Mouse (Mus musculus): ENCODE results near the gene Reg1.
"Not testable (repeated sequence)": the region's sequence is repeated elsewhere in the genome, so short reads cannot be mapped to it uniquely, and the experiment has no call there.

Reg1 gene

DNA sequence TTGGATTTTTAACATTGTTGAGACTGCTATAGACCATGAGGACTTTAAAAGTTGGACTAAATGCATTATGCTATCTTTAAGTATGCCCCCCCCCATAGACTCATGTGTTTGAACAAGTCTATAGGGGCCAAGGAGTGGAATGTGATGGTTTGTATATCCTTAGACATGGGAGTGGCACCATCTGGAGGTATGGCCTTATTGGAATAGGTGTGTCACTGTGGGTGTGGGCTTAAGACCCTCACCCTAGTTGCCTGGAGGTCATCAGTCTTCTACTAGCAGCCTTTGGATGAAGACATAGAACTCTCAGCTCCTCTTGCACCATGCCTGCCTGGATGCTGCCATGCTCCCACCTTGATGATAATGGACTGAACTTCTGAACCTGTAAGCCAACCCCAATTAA is at the start of gene Reg1:
Gene Reg1, plus strand, starts transcription at position 301 of the 400 bp plus-strand sequence.
- DNase-seq, result not testable (repeated sequence)

DNA sequence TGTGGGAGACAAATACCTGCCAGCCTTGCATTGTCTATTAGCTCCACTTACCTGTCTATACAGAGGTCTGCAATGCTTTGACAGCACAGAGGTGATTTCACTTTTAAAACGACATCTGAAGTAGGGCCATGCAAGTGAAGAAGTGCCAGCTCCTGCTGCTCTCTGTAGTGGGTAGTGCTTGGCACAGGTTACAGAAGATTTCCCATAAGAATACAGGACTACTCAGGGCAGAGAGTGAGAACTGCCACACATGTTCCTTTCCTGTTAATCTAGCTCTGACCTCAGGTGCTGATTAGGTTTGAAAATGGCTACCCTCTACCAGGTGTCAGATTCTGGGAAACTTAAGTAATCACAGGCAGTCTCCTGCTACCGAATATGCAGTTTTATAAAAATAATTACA is 43.7 kb upstream of the Reg1 start, which contains the start of gene Reg3d:
Gene Reg3d, minus strand, starts transcription at position 101 of the 400 bp plus-strand sequence.
- DNase-seq, result no peak

DNA sequence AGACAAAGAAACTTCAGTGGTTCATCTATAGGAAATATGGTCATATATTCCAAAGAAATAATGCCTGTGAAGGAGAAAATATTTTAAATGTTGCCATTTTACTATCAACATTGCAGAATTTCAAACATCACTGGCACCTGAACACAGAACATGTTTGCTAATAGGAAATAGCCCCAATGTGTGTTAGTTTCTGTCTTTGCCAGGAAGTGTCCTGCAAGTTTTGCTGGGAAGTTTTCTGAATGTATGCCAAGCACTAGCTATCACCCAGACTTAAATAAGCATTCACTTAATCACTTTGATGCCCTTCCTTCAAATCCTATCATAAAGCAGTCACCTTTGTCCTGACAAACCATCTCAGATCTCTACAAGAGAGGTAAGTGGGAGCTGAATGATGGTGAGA is 42.1 kb upstream of the Reg1 start, which contains the start of gene Reg3a:
Gene Reg3a, plus strand, starts transcription at position 301 of the 400 bp plus-strand sequence.
- DNase-seq, result no peak

DNA sequence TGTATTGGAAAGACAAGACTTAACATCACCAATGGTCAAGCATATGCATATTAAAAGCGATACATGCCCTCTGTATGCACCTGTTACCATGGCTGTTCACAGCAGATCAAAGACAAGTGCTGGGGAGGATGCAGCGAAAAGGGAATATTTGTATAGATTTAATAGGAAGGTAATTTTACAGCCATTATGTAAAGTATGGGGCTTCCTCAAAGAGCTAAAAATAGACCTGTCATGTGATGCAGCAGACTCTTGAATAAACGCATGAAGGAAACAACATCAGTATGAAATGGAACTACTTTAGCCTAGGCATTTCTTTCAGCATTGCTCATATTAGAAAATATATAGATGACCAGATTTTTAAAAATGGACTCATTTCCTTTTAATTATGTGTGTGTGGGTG is 36.9 kb upstream of the Reg1 start:
- DNase-seq, result no peak

DNA sequence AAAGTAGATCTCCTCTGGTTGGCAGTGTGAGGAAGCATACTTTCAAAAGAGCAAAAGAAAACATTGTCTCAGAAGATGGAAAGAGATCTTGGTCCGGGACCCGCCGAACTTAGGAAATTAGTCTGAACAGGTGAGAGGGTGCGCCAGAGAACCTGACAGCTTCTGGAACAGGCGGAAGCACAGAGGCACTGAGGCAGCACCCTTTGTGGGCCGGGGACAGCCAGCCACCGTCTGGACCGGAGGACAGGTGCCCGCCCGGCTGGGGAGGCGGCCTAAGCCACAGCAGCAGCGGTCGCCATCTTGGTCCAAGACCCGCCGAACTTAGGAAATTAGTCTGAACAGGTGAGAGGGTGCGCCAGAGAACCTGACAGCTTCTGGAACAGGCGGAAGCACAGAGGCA is 27.2 kb upstream of the Reg1 start, which contains the start of gene Reg2:
Gene Reg2, plus strand, starts transcription at position 301 of the 400 bp plus-strand sequence.
- DNase-seq, result not testable (repeated sequence)

DNA sequence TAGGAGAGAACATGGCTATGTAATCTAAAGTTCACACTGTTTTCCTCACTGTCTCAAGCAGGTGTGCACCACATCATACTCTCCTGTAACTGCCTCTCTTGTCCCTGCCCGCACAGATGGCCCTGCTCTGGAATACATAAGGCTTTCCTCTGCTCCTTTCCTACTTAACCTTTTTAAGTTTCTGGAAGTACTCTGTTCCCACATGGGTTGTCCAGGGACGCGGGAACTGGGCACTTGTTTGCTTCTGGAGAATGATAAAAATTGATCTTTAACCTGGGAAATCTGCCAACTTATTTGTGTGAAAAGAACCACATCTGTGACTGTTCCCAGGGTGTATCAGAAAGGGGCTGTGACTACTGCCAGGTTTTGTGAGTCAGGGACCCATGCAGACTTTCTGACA is 3.0 kb downstream of the Reg1 start:
- DNase-seq, result no peak

DNA sequence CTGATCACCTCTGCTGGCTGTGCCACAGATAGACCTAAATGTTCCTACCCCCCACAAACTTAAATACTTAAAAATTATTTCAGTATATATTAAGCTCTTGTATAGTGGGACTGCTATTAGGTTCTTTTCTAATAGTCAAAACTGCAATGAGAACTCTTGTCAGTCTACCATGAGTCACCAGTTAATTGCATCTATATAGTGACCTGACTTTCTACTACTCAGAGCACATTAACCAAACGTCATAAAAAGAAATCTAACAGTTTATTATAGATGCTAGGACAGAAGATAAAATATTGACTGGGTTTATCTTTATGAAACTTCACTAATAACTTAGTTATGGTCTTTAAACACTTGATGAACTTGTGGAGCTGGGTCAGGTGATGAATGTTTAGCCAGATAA is 24.7 kb downstream of the Reg1 start:
- DNase-seq, result no peak

DNA sequence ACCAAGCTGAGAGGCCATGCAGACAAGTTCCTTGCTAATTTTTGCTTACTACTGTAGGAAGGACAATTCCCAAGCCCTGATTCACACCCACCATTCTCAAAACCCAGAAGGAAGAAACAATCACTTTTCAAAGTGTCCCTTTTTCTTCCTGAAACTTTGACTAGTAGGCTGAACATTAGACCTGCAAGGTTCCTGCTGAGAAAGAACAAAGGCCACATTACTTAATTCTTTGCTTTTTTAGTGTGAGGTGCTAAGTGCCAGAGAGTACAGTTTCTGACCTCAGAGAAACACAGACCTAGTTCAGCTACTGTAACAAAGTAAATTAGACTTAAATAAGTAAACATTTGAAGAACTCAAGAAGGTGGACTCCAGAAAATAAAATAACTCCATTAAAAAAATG is 25.9 kb downstream of the Reg1 start:
- DNase-seq, result no peak

DNA sequence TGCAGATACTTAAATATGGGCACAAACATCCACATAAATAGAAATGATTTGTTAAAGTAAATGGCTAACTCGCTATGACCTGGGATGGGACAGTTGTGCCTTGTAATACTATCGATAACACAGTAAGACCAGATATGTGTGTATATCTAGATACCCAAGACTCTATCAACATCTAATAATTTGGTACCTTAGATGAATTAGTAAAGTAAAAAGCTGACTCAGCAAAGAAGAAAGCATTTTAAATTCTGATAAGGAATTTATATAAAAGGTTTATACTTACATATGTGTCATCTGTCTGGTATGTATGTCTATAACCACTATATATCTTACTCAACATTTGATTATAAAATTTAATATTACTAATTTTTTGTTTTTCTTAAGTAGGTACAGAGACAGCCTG is 30.3 kb downstream of the Reg1 start:
- DNase-seq, result no peak

DNA sequence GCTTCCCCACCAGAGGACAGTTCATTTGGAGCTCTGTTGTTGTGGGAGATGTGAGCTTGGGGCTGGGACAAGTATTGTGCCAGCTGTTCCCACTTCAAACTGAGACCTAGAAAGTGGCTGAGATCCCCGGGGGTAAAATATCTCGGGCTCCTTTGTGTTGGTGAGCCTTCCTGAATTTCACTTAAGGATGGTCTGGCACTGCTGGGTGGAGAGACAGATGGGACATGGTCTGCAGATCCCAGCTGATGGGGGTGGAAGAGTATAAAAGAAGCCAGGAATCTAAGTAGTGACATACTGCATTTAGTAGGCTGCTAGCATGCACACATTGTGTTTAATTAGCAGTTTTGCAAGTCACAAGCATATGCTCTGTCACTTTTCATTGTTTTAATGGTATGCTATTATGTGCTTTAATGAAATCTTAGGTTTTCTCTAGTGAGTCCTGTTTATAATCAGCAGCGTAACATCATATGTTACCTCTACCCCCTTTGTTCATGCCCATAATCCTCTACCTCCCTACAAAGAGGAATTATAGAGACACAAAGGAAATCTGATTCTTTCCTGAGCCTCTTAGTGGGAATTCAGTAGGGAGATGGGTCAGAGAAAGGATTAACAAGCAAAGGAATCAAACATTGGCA is 37.8 kb downstream of the Reg1 start:
- no peak for DNase-seq

DNA sequence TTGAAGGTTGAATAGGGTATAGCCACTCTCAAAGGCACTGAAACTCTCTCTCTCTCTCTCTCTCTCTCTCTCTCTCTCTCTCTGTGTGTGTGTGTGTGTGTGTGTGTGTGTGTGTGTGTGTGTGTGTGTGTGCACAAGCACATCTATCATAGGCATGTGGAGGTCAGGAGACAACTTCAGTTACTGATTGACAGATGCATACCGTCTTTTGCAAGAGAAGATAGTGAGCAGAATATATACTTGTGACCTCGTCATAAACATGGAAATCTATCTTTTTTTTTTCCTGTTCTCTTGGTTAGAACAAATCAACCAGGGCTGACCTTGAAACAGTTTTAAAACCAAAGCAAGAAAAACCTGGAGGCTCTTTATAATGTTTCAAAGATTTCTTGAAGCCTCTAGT is 39.8 kb downstream of the Reg1 start:
- DNase-seq, result no peak

DNA sequence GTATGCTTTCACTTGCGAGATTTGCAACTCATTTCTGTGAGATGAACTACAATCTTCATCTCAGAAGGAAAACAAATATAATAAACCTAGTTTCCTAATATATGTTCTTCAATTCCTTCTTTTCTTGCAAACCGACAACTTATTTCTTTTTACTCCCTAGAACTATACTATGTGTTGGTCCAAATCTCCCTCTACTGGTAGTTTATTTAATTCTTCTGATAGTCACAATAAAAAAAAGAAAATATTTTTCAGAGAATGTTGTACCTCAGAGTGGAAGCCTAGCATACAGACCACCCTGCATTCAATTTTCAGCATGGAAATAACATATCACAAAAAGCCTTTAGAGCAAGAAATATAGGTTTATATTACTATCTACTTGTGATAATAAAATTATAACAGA is 40.8 kb downstream of the Reg1 start:
- DNase-seq, result no peak

DNA sequence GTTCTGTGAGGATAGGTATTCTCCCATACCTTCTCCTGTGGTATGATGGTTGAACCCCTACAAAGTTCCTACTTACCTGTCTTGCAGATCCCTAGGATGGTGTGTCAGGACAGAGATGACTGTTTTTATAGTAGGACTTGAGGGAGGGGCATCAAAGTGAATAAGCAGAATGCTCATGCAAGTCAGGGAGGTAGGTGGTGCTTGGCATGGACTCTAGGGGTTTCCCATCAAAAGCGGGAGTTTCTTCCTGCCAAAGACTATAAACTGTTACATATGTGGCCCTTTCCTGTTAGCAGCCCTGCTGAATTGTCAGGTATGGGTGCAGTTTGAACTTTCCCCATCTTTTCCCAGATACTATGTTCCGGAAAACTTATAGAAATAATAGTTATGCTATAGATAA is 46.3 kb downstream of the Reg1 start, which contains the start of gene Reg3g:
Gene Reg3g, minus strand, starts transcription at position 101 of the 400 bp plus-strand sequence.
- DNase-seq, result no peak

DNA sequence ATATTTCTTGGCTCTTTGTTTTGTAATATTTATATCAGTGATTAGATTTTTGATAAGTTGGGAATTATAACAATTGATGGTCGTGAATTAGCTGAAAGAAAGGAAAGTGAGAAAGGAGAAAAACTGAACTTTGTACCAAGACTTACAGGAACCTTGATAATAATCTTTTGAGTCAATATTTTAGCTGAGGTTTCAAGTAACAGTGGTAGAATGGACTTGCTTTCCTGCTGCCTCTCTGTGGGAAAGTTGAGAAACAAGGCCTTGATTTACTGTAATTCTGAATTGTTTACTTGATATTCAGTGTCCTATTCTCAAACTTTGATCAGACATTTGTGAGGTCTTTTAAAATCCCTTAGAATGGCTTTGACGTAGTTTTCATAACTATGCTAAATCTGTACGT is 46.8 kb downstream of the Reg1 start:
- no peak for DNase-seq

Data from thymus, adult 18-20 months (tissue).